Mouse (Mus musculus) limb, embryonic 10.5 days (tissue): ENCODE measurements around the gene Zfp653. TPM values are rescaled to one million over a fixed set of nuclear protein-coding genes. Genes with fewer than 3 reads are reported as not detected.
A peak's percentile ranks its signal among the peaks of the same experiment; 100 is the strongest.

ENCODE experiments used
- DNase-seq: peaks from one replicate; pipeline ENCODE4 v3.0.0-alpha.2; 2017; ENCODE audit warnings: low spot score
- H3K27ac ChIP-seq: fragments of 300-500 bp; sonication (generic); 2 replicates; pipeline ENCODE4 v1.5.1; 2016; ENCODE audit warnings: mild to moderate bottlenecking
- H3K27me3 ChIP-seq: fragments of 300-500 bp; sonication (generic); 2 replicates; pipeline ENCODE4 v1.6.1; 2016; ENCODE audit warnings: low read depth, mild to moderate bottlenecking; ENCODE audit not compliant: poor library complexity, severe bottlenecking
- H3K36me3 ChIP-seq: fragments of 300-500 bp; sonication (generic); 2 replicates; pipeline ENCODE4 v1.6.1; 2016; ENCODE audit warnings: mild to moderate bottlenecking, moderate library complexity
- H3K4me1 ChIP-seq: fragments of 300-500 bp; sonication (generic); 2 replicates; pipeline ENCODE4 v1.6.1; 2016
- H3K4me3 ChIP-seq: fragments of 300-500 bp; sonication (generic); 2 replicates; pipeline ENCODE4 v1.5.1; 2016; ENCODE audit warnings: mild to moderate bottlenecking, moderate library complexity
- H3K9me3 ChIP-seq: fragments of 300-500 bp; sonication (generic); replicated peaks from 2 replicates; pipeline ENCODE4 v1.6.1; 2016; ENCODE audit warnings: mild to moderate bottlenecking
- WGBS: fragments of 180-500 bp; shearing (Covaris S2); methylation state at CpG from one replicate; pipeline ENCODE4 v1.1.7; 2016; 5-methylcytosine and 5-hydroxymethylcytosine counted together
- polyA plus RNA-seq: library from polyadenylated mRNA; unstranded; fragments of >200 nt; fragmentation: Nextera tagmentation; extraction: Ambion mirVana; gene quantifications from 2 replicates; pipeline ENCODE4 v1.2.1, GENCODE M21; 2016

Zfp653 gene
- polyA plus RNA-seq, 1 experiment from 2014 or later: 11.0 TPM

DNA sequence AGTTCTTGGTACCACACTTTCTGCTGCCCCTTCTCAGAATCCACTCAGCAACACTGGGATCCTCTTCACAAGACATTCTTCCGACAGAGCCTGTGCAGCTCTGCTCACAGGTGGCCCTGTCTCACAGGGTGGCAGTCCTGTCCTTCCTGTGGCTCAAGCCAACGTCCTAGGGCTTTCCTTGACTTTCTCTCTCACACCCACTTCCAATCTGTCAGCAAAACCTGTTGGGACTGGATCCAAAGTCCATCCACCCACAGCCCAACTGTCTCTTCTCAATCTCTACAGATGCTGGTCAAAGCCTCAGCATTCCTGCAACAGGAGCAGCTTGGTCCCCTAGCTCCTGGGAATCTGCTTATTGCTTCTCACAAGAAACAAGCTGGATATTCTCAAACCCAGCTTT is 9.8 kb downstream of the Zfp653 start:
- Histone ChIP-seq H3K27me3 (peaks cover 6% of the 10 kb centered on the region; the same call in 1 of the 2 replicates), H3K36me3 (peaks cover 87% of the 10 kb centered on the region), H3K9me3 (no peaks in the 10 kb centered on the region), H3K27ac (no peak overlapping the region), H3K4me1 (no peaks in the 10 kb centered on the region), H3K4me3 (no peak overlapping the region)
- no peak for DNase-seq
- WGBS: 78% methylated on average over 2 of the region's 2 CpGs

GRCm38 (mm10) chr9:22058011-22058424 is 13.2 kb downstream of the Zfp653 start:
- Histone ChIP-seq H3K9me3 (no peaks in the 10 kb centered on the region), H3K36me3 (peaks cover 56% of the 10 kb centered on the region), H3K27ac (no peak overlapping the region), H3K27me3 (peaks cover 40% of the 10 kb centered on the region), H3K4me1 (peaks cover 11% of the 10 kb centered on the region), H3K4me3 (no peak overlapping the region)
- 92% methylated on average over 9 of the region's 9 CpGs for WGBS
- DNase-seq: no peak

- Histone ChIP-seq H3K4me3 (no peak overlapping the region), H3K9me3 (no peaks in the 10 kb centered on the region), H3K36me3 (peaks cover 50% of the 10 kb centered on the region), H3K27ac (no peak overlapping the region), H3K27me3 (peaks cover 49% of the 10 kb centered on the region), H3K4me1 (peaks cover 11% of the 10 kb centered on the region)
- WGBS: 96% methylated on average over 9 of the region's 9 CpGs
- DNase-seq: no peak
Measured at GRCm38 (mm10) chr9:22057031-22057517, 14.1 kb downstream of the Zfp653 start.

DNA sequence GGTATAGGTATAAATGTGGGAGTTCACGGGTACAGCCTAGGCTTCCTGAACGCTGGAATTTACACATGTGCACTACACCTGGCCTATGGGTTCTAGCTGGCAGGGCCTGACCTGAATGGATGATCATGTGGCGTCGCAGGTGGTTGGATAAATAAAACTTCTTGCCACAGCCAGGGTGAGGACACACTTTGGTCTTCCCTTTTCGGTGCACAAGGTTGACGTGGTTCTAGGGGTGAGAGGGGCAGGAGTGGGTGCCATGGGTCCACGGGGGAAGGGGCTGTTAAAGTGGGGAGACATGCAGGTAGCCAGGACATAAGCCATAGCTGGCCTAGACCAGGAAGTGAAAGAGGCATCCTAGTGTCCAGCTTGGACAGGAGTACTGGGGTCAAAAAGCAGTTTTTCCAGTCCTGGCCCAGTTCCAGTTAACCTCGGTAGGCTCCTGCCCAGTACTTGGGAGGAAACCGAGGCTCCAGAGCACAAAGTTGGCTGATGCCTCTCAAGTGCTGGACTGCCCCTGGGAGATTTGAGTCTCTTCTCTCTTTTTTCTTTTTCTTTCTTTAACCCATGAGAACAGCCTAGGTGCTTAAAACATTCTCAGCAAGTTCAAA is 14.8 kb downstream of the Zfp653 start:
- Histone ChIP-seq H3K27ac (no peak overlapping the region), H3K36me3 (peaks cover 44% of the 10 kb centered on the region), H3K4me3 (no peak overlapping the region), H3K9me3 (no peaks in the 10 kb centered on the region), H3K4me1 (peaks cover 18% of the 10 kb centered on the region), H3K27me3 (peaks cover 56% of the 10 kb centered on the region)
- WGBS: 72% methylated on average over 9 of the region's 9 CpGs
- no peak for DNase-seq

DNA sequence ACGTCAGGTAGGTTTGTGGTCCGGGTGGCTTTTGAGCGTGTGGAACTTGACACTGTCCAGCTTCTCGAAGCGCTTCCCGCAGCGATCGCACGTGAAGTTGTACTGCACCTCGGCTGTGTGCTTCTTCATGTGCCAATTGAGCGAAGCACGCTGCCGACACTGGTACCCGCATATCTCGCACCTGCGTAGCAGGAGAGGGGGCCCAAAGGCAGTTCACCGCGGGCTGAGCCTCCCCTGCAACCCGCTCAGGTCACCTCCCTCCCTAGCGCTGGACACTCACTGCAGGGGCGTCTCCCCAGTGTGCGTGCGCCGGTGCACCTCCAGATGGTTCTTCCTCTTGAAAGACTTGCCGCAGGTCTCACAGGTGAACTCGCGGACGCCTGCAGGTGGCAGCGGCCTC is 15.5 kb downstream of the Zfp653 start:
- Histone ChIP-seq H3K9me3 (no peaks in the 10 kb centered on the region), H3K27me3 (peaks cover 63% of the 10 kb centered on the region), H3K4me3 (no peak overlapping the region), H3K27ac (no peak overlapping the region), H3K4me1 (peaks cover 25% of the 10 kb centered on the region), H3K36me3 (peaks cover 37% of the 10 kb centered on the region)
- 34% methylated on average over 29 of the region's 29 CpGs for WGBS
- no peak for DNase-seq

- H3K27ac ChIP-seq: no peak overlapping the region
- peaks cover 31% of the 10 kb centered on the region for H3K36me3 ChIP-seq
- 3% methylated on average over 32 of the region's 32 CpGs for WGBS
- H3K4me1 ChIP-seq: peaks cover 32% of the 10 kb centered on the region
- H3K4me3 ChIP-seq: peak overlapping the region; percentile 27
- no peaks in the 10 kb centered on the region for H3K9me3 ChIP-seq
- peaks cover 74% of the 10 kb centered on the region for H3K27me3 ChIP-seq
- DNase-seq: peak; percentile 81
Measured at GRCm38 (mm10) chr9:22054411-22055076, 16.6 kb downstream of the Zfp653 start.

GRCm38 (mm10) chr9:22053657-22054056 is 17.5 kb downstream of the Zfp653 start:
- Histone ChIP-seq H3K27ac (no peak overlapping the region), H3K4me1 (peaks cover 32% of the 10 kb centered on the region), H3K4me3 (no peak overlapping the region), H3K36me3 (peaks cover 23% of the 10 kb centered on the region), H3K9me3 (no peaks in the 10 kb centered on the region), H3K27me3 (peaks cover 83% of the 10 kb centered on the region)
- WGBS: 34% methylated on average over 7 of the region's 7 CpGs
- peak; percentile 65 for DNase-seq

DNA sequence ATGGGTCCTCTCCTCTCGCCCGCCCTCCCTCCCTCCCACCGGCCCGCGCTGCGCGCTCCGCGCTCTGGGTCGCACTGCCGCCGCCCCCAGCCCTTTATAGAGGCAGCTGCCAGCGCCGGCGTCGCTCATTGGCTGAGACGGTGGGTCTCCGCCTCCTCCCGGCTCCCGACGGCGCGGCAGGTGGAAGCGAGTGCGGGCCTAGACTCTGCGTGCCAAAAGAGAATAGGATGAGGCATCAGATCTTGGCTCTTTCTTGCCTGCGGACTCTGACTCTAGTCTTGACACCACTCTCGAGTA is 19.3 kb downstream of the Zfp653 start, which contains the start of gene Elavl3:
Gene Elavl3 (minus strand): TSS at position 66 of the 297 bp plus-strand sequence.
- Histone ChIP-seq H3K36me3 (peaks cover 5% of the 10 kb centered on the region), H3K27me3 (peaks cover 96% of the 10 kb centered on the region), H3K4me3 (peak within 1 kb of the TSS; percentile 48), H3K27ac (no peak within 1 kb of the TSS), H3K9me3 (no peaks in the 10 kb centered on the region), H3K4me1 (peaks cover 32% of the 10 kb centered on the region)
- 1% methylated on average over 19 of the region's 28 CpGs for WGBS
- DNase-seq: peak; percentile 52

DNA sequence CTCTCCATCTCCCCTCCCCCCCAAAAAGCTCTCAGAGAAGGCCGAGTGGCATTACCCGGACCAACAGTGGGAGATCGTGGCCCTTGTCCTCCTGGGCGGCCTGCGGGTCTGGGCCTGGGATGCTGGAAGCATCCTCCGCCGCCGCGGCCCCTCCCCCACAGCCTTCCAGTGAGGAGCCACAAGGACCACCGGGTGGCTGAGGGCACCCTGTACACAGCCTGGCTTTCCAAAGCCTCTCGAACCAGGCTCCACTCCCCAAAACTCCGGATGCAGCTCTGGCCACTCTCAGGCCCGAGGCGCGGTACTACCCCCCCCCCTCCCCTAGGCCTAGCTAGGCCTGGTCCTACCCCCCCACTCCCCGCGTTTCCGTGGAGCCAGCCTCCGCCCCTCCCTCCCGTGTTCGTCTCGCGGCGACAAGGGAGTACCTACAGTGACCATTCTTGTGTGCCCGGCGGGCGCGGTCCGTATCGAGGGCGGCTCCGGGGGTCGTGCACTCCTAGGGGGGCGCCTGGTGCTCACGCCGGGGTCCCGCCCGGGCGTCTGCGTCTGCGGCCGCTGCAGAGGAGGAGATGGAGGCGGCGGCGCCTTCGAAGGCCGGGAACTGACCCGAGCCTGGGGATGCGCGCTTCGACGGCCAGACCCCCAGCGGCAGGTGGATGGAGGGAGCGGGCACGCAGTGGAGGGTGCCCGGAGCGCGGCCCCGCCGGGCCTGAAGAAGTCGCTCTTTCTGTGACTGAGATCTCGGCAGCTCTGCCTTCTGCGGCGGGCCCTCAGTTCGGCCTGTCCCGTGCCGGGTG is 19.8 kb downstream of the Zfp653 start:
- Histone ChIP-seq H3K36me3 (0 out of 2 replicates have a peak, but pooled peaks cover 2% of the 10 kb centered on the region), H3K9me3 (no peaks in the 10 kb centered on the region), H3K27me3 (peaks cover 95% of the 10 kb centered on the region), H3K4me1 (peaks cover 32% of the 10 kb centered on the region), H3K4me3 (peak overlapping the region; percentile 48), H3K27ac (no peak overlapping the region)
- peak; percentile 36 for DNase-seq
- WGBS: under 1% methylated on average over 67 of the region's 67 CpGs

GRCm38 (mm10) chr9:22050351-22050889 is 20.8 kb downstream of the Zfp653 start:
- WGBS: 1% methylated on average over 43 of the region's 43 CpGs
- no peaks in the 10 kb centered on the region for H3K9me3 ChIP-seq
- DNase-seq: peak; percentile 79
- H3K27ac ChIP-seq: no peak overlapping the region
- H3K4me1 ChIP-seq: peaks cover 32% of the 10 kb centered on the region
- peaks cover 88% of the 10 kb centered on the region for H3K27me3 ChIP-seq
- H3K4me3 ChIP-seq: peak overlapping the region; percentile 48
- H3K36me3 ChIP-seq: no peaks in the 10 kb centered on the region

- no peak for DNase-seq
- no peak overlapping the region for H3K27ac ChIP-seq
- 0 out of 2 replicates have a peak overlapping the region, but pooled peaks have one; percentile 48 for H3K4me3 ChIP-seq
- no peaks in the 10 kb centered on the region for H3K9me3 ChIP-seq
- H3K36me3 ChIP-seq: no peaks in the 10 kb centered on the region
- H3K27me3 ChIP-seq: peaks cover 82% of the 10 kb centered on the region
- 70% methylated on average over 4 of the region's 4 CpGs for WGBS
- peaks cover 26% of the 10 kb centered on the region for H3K4me1 ChIP-seq
Measured at GRCm38 (mm10) chr9:22049721-22050270, 21.4 kb downstream of the Zfp653 start.

DNA sequence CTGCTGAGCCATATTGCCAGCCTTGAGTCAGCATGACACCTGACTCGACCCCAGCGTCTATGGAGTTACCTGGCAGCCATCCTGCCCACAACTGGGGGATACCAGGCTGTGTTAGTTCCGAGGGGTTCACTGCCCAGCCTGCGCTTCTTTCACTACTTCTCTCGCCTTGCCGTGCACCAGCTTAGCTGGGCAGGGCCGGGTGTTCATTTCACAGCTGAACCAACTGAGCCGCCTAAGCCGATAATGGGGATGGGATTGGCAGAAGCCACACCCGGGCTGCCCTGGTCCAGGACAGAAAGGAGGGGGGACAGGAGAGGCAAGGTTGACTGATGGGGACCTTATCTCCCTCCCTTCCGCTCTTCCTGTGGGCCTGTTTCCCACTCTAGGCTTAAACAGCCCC is 21.9 kb downstream of the Zfp653 start:
- Histone ChIP-seq H3K27ac (no peak overlapping the region), H3K27me3 (peaks cover 77% of the 10 kb centered on the region)
- 75% methylated on average over 11 of the region's 11 CpGs for WGBS

More for the DNA sequence above, 21.9 kb downstream of the Zfp653 start:
- no peaks in the 10 kb centered on the region for H3K9me3 ChIP-seq
- no peaks in the 10 kb centered on the region for H3K36me3 ChIP-seq
- no peak for DNase-seq
- peaks cover 21% of the 10 kb centered on the region for H3K4me1 ChIP-seq
- H3K4me3 ChIP-seq: no peak overlapping the region
